Mouse (Mus musculus): ENCODE results near the gene Swsap1. TPM values are rescaled to one million over a fixed set of nuclear protein-coding genes. Genes with fewer than 3 reads are reported as not detected.

The Swsap1 gene
- polyA plus RNA-seq, 1 experiment from 2014 or later: 4.8 TPM

DNA sequence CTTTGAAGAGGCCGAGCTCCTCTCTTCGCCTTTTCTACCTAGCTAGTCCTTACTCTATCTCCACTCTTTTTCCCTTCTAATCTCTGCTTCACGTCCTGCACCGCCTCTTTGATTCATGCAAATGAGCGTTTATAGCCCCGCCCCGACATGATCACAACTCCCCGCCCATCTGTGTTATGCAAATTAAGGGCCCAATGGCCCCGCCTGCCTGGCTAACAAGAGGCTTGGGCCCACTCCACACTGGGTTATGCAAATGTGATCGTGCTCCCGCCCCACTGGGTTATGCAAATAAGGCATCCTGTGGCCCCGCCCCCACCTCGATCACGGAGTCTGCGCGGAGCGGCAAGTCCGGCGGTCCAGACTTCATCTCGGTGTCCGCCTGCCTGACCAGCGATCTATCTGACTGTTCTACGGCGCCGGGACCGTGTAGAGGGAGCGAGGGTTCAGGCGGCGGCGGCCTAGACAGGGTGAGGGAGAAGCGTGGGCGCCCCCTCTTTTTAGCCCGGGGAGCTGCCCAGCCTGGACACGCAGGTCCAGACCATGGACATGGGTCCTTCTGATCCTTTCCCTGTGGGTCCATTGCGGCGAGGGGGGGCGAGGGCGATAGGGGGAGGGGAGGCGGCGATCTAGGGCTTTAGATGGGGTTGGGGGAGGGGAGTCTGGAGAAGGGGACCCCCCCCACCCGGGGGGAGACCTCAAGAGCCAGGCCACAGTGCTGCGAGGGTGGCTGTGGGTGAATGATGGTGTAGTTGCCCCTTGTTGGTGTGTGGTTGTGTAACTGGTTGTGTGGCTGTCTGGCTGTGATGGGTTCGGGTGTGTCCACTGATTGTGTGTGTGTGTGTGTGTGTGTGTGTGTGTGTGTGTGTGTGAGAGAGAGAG is 18.6 kb upstream of the Swsap1 start, which contains the start of gene Plppr2:
Plppr2 (plus strand) TSS at position 342 of the 879 bp plus-strand sequence.
- Histone ChIP-seq H3K9ac (peak within 1 kb of the TSS; percentile 77), H3K4me1 (replicated peaks) (peaks cover 8% of the 10 kb centered on the region; the same call in 1 of the 2 replicates), H3K27ac (ENCODE audit: poor library complexity, severe bottlenecking) (0 out of 2 replicates have a peak within 1 kb of the TSS, but pooled peaks have one; percentile 46), H3K36me3 (peaks cover 4% of the 10 kb centered on the region; the same call in 1 of the 2 replicates), H3K4me2 (peak within 1 kb of the TSS; percentile 88), H3K4me3 (peak within 1 kb of the TSS; percentile 63), H3K9me3 (replicated peaks) (no peaks in the 10 kb centered on the region), H3K27me3 (replicated peaks) (no peaks in the 10 kb centered on the region)
- 2% methylated on average over 42 of the region's 43 CpGs for WGBS
- peak; percentile 95 for ATAC-seq (ENCODE audit: insufficient number of reproducible peaks, low FRiP score)

DNA sequence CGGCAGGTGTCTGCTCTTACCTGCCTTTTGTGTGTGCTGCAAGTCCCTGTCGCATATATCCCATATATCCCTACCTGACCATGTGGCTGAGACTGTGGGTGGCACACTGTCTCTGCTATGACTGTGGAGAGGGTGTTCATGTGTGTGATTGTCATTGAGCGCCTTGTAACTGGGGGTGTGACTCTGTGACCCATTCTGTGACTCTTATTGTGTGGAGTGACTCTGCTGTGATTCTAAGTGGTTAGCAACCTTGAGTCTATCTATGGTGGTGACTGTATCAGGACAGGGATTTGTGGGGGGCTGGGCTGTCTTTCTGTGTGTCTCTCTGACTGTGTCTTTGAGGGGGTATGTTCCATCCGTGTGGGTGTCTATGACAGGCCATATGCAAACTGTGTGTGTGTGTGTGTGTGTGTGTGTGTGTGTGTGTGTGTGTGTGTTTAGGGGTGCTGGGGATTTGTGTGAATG is 17.8 kb upstream of the Swsap1 start:
- Histone ChIP-seq H3K4me1 (replicated peaks) (peaks cover 8% of the 10 kb centered on the region; the same call in 1 of the 2 replicates), H3K27me3 (replicated peaks) (no peaks in the 10 kb centered on the region), H3K36me3 (peaks cover 4% of the 10 kb centered on the region; the same call in 1 of the 2 replicates), H3K4me2 (peak overlapping the region; percentile 88), H3K4me3 (0 out of 2 replicates have a peak overlapping the region, but pooled peaks have one; percentile 63), H3K27ac (ENCODE audit: poor library complexity, severe bottlenecking) (no peak overlapping the region), H3K9ac (peak overlapping the region; percentile 77; the same call in 1 of the 2 replicates), H3K9me3 (replicated peaks) (no peaks in the 10 kb centered on the region)
- ATAC-seq (ENCODE audit: insufficient number of reproducible peaks, low FRiP score): no peak
- 79% methylated on average over 4 of the region's 4 CpGs for WGBS

DNA sequence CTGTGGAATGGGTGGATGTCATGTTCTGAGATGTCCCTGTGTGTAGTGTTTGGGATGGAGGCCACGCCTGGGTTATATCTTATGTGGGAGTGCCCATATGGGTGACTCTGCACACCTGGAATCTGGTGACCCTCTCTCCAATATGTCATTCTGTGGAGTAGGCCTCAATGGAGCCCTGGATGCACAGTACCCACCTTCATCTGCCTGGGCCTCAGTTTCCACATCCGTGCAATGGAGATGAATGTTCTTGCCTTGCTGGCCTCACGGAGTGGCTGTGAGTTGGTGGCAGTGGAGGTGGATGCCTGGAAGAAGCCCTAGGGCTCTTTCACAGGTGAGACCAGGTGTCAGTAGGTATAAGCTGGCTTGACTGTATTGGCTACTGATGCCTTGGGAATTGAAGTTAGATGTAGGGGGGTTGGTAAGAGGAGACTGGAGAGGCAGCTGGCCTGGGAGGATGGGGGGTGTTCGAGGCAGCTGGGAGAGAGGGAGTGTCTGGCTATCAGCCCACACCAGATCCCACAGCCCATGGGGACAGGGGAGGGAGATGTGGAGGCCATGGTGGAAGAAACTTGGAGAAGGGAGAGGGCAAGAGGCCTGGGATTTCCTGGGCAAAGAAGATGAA is 17.2 kb upstream of the Swsap1 start:
- H3K4me2 ChIP-seq: no peak overlapping the region
- no peak overlapping the region for H3K27ac ChIP-seq (ENCODE audit: poor library complexity, severe bottlenecking)
- no peak overlapping the region for H3K4me3 ChIP-seq
- H3K27me3 ChIP-seq (replicated peaks): peaks cover under 1% of the 10 kb centered on the region
- H3K4me1 ChIP-seq (replicated peaks): peaks cover 8% of the 10 kb centered on the region; the same call in 1 of the 2 replicates
- WGBS: 82% methylated on average over 4 of the region's 4 CpGs
- no peaks in the 10 kb centered on the region for H3K9me3 ChIP-seq (replicated peaks)
- H3K9ac ChIP-seq: no peak overlapping the region
- no peak for ATAC-seq (ENCODE audit: insufficient number of reproducible peaks, low FRiP score)
- H3K36me3 ChIP-seq: peaks cover 4% of the 10 kb centered on the region; the same call in 1 of the 2 replicates

DNA sequence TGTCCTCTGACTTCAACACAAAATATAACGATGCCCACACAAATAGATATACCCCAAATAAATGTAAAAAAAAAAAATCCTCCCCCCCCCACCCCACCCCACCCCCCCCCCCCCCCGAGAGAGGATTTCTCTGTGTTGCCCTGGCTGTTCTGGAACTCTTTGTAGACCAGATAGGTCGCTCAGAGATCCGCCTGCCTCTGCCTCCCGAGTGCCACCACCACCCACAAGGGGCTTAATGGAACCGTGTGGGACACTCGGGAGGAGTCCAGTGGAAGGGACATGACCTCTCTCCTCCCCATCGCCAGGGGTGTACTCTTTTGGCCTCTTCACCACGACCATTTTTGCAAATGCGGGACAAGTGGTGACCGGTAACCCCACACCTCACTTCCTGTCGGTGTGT is 12.5 kb upstream of the Swsap1 start:
- ATAC-seq (ENCODE audit: insufficient number of reproducible peaks, low FRiP score): no peak
- 65% methylated on average over 9 of the region's 12 CpGs for WGBS
- Histone ChIP-seq H3K27me3 (replicated peaks) (peaks cover 42% of the 10 kb centered on the region), H3K4me1 (replicated peaks) (peaks cover 8% of the 10 kb centered on the region), H3K9ac (no peak overlapping the region), H3K9me3 (replicated peaks) (no peaks in the 10 kb centered on the region), H3K36me3 (peaks cover 4% of the 10 kb centered on the region; the same call in 1 of the 2 replicates), H3K4me3 (no peak overlapping the region), H3K27ac (ENCODE audit: poor library complexity, severe bottlenecking) (no peak overlapping the region), H3K4me2 (no peak overlapping the region)

DNA sequence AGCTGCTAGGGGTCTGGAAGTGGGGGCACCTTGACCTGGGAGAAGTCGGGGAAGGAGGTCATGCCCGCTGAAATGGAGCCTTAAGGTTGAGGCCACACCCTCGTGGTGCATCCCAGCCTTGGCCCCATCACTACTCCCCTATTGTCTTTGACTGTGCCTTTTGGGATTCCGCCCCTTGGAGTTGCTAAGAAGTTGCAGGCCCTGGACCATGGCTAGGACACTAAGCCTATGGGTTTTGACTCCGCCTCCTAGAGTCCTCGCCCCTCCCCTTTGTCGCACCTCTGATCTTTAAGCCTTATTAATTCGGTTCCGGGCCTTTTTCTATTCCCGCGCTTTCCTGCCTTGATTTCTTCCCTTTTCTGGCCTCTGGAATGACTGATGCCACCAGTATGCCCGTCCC is 11.9 kb upstream of the Swsap1 start:
- Histone ChIP-seq H3K27ac (ENCODE audit: poor library complexity, severe bottlenecking) (no peak overlapping the region), H3K4me2 (no peak overlapping the region), H3K36me3 (peaks cover 4% of the 10 kb centered on the region; the same call in 1 of the 2 replicates), H3K9me3 (replicated peaks) (no peaks in the 10 kb centered on the region), H3K4me1 (replicated peaks) (peaks cover 8% of the 10 kb centered on the region), H3K9ac (no peak overlapping the region), H3K4me3 (no peak overlapping the region), H3K27me3 (replicated peaks) (peaks cover 48% of the 10 kb centered on the region)
- ATAC-seq (ENCODE audit: insufficient number of reproducible peaks, low FRiP score): no peak
- 34% methylated on average over 12 of the region's 12 CpGs for WGBS

DNA sequence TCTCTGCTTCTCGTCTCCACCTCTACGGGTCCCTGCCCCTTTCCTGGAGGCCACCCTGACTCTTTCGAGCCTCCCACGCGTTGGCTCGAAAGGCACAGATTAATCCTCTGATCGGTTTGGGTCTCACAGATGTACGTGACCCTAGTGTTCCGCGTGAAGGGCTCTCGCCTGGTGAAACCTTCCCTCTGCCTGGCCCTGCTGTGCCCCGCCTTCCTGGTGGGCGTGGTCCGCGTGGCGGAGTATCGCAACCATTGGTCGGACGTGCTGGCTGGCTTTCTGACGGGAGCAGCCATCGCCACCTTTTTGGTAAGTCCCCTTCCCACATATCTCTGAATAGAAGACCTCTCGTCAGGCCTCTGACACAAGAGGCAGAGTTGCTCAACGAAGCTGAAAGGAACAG is 11.3 kb upstream of the Swsap1 start:
- Histone ChIP-seq H3K4me1 (replicated peaks) (peaks cover 8% of the 10 kb centered on the region), H3K4me3 (no peak overlapping the region), H3K9me3 (replicated peaks) (no peaks in the 10 kb centered on the region), H3K4me2 (peak overlapping the region; percentile 8; the same call in 1 of the 2 replicates), H3K27ac (ENCODE audit: poor library complexity, severe bottlenecking) (no peak overlapping the region), H3K9ac (no peak overlapping the region), H3K27me3 (replicated peaks) (peaks cover 54% of the 10 kb centered on the region), H3K36me3 (peaks cover 4% of the 10 kb centered on the region; the same call in 1 of the 2 replicates)
- 13% methylated on average over 23 of the region's 23 CpGs for WGBS
- no peak for ATAC-seq (ENCODE audit: insufficient number of reproducible peaks, low FRiP score)

DNA sequence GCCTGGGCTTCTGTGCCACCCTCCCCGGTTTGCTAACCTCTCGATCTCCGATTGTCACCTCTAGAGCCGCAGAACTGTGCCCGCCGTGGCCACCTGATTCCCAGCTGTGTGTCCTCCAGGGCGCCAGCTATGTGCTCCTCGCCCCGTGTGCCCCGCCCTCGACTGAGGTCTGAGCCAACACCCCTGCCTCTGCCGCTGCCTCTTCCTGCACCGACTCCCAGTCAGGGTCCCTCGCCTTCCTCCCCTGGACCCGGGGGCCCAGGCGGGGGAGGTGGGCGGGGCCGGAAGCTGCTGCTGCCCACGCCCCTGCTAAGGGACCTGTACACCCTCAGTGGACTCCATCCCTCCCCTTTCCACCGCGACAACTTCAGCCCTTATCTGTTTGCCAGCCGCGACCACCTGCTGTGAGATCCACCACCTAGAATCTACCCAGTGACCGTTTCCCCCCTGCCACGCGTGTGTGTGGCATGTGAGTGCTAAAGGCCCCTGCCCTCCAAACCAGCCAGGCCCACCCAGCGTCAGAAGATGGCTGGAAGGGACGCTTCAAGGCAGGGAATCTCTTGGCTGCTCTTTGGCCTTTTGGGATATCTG is 7.9 kb upstream of the Swsap1 start:
- H3K4me3 ChIP-seq: peak overlapping the region; percentile 18
- peak overlapping the region; percentile 45 for H3K4me2 ChIP-seq
- no peaks in the 10 kb centered on the region for H3K9me3 ChIP-seq (replicated peaks)
- WGBS: 3% methylated on average over 26 of the region's 28 CpGs
- no peak overlapping the region for H3K27ac ChIP-seq (ENCODE audit: poor library complexity, severe bottlenecking)
- H3K4me1 ChIP-seq (replicated peaks): peaks cover 8% of the 10 kb centered on the region
- H3K36me3 ChIP-seq: no peaks in the 10 kb centered on the region
- no peak overlapping the region for H3K9ac ChIP-seq
- no peak for ATAC-seq (ENCODE audit: insufficient number of reproducible peaks, low FRiP score)
- peaks cover 62% of the 10 kb centered on the region for H3K27me3 ChIP-seq (replicated peaks)

DNA sequence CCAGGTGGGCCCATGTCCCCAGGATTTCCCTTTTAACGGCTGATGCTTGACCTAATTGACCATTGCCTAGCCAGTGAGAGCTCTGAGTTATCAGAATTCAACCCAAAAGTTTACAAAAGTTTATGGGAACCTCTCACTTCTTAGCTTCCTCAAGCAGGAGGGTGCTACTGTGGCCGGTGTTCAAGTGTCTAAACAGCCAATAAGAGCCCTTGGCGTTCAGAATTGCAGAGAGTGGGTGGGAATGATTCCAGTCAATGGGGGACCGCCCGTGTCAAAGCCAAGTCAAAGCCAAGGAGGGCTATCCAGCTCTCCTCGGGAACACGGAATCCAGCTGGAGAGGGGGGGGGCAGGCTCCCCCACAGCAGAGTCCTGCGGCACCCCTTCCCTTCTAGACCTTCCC is 7.4 kb upstream of the Swsap1 start:
- Histone ChIP-seq H3K27ac (ENCODE audit: poor library complexity, severe bottlenecking) (no peak overlapping the region), H3K36me3 (no peaks in the 10 kb centered on the region), H3K4me3 (no peak overlapping the region), H3K9ac (no peak overlapping the region), H3K27me3 (replicated peaks) (peaks cover 62% of the 10 kb centered on the region), H3K4me2 (no peak overlapping the region), H3K9me3 (replicated peaks) (no peaks in the 10 kb centered on the region), H3K4me1 (replicated peaks) (peaks cover 8% of the 10 kb centered on the region)
- ATAC-seq (ENCODE audit: insufficient number of reproducible peaks, low FRiP score): no peak
- 55% methylated on average over 8 of the region's 8 CpGs for WGBS

DNA sequence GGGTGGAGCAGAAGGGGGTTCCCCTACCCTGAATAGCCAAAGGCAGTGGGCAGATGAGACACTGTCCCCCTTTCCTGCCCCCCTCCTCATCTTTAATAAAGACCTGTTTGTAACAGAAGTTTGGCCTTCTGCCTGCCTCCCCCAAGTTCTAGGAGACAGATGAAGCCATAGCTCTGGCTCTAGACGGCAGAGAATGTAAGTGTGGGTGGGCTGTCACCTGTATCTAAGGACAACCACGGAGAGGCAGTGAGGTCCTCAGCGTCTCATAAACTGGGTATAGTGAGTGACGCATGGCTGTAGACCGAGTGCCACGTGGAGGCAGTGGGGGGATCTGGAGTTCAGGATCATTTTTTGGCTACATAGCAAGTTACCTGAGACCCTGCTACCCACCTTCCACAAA is 6.8 kb upstream of the Swsap1 start:
- 58% methylated on average over 6 of the region's 6 CpGs for WGBS
- no peak overlapping the region for H3K27ac ChIP-seq (ENCODE audit: poor library complexity, severe bottlenecking)
- no peak for ATAC-seq (ENCODE audit: insufficient number of reproducible peaks, low FRiP score)
- H3K4me3 ChIP-seq: no peak overlapping the region
- H3K9me3 ChIP-seq (replicated peaks): no peaks in the 10 kb centered on the region
- H3K4me1 ChIP-seq (replicated peaks): peaks cover 8% of the 10 kb centered on the region
- H3K4me2 ChIP-seq: no peak overlapping the region
- H3K36me3 ChIP-seq: no peaks in the 10 kb centered on the region
- no peak overlapping the region for H3K9ac ChIP-seq
- H3K27me3 ChIP-seq (replicated peaks): peaks cover 57% of the 10 kb centered on the region

DNA sequence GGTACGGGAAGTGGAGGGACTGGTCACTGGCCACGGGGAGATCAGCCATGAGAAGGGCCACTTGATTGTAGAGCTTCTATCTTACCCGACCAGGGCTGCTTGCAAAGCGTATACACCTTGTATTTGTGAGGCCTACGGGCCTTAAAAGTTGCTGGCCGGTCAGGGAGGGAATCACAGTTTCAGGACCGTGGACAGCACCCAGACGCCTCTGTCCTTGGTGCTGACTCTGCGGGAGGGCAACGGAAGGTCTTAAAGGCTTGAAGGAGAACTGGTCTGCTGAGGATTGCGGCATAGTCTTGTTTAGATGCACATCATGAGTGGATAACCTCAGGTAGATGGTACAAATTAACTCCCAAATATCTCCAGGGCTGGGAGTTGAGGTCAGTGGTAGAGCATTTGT is 5.2 kb upstream of the Swsap1 start:
- H3K36me3 ChIP-seq: no peaks in the 10 kb centered on the region
- no peaks in the 10 kb centered on the region for H3K9me3 ChIP-seq (replicated peaks)
- no peak for ATAC-seq (ENCODE audit: insufficient number of reproducible peaks, low FRiP score)
- WGBS: 17% methylated on average over 11 of the region's 11 CpGs
- H3K4me3 ChIP-seq: no peak overlapping the region
- H3K4me1 ChIP-seq (replicated peaks): peaks cover 8% of the 10 kb centered on the region
- H3K27ac ChIP-seq (ENCODE audit: poor library complexity, severe bottlenecking): no peak overlapping the region
- H3K27me3 ChIP-seq (replicated peaks): peaks cover 43% of the 10 kb centered on the region
- H3K4me2 ChIP-seq: no peak overlapping the region
- no peak overlapping the region for H3K9ac ChIP-seq

DNA sequence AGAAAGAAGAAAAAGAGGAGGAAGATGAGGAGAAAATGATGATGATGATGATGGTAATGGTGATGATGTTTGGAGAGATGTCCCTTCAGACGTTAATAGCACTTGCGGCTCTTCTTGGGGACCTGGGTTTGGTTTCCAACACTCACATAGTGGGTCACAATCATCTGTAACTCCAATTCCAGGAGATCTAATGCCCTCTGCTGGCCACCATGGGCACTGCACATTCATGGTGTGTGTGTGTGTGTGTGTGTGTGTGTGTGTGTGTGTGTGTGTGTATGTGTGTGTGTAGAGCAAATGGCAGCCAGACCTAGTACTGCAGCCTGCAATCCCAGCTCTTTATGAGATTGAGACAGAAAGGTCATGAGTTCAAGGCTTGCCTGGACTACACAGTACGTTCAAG is 3.6 kb upstream of the Swsap1 start:
- Histone ChIP-seq H3K27me3 (replicated peaks) (peaks cover 30% of the 10 kb centered on the region), H3K36me3 (no peaks in the 10 kb centered on the region), H3K4me2 (no peak overlapping the region), H3K4me1 (replicated peaks) (peaks cover 8% of the 10 kb centered on the region), H3K9me3 (replicated peaks) (no peaks in the 10 kb centered on the region), H3K9ac (no peak overlapping the region), H3K27ac (ENCODE audit: poor library complexity, severe bottlenecking) (no peak overlapping the region), H3K4me3 (no peak overlapping the region)
- ATAC-seq (ENCODE audit: insufficient number of reproducible peaks, low FRiP score): no peak
- 78% methylated on average over 3 of the region's 3 CpGs for WGBS

Data from heart, embryonic 12.5 days (tissue).